Mouse (Mus musculus): ENCODE measurements around the gene Gal. TPM values are rescaled to one million over a fixed set of nuclear protein-coding genes. Genes with fewer than 3 reads are reported as not detected.

The Gal gene
- polyA plus RNA-seq, 1 experiment from 2014 or later = 7.5 TPM

DNA sequence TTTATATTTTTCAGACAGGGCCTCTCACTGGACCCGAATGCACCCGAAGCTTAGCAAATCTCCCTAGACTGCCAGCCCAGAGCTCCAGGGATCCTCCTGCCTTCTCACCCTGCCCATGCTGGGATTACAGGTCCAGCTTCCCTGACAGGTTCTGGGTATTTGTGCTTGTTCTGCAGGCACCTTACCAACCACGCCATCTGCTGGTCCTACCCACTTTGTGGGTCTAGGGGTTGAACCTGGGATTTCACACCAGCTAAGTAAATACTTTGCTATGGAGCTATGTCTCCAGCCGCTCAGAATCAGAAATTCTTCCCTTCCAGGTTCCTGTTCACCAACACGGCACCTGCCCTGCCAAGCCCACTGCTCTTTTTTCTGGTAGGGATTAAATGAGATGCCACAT, 23.6 kb upstream of the Gal start:
- no peak for ATAC-seq (replicated peaks; ENCODE audit: insufficient number of reproducible peaks, insufficient read depth, low FRiP score, low read depth)
- Histone ChIP-seq H3K36me3 (no peaks in the 10 kb centered on the region), H3K9me3 (replicated peaks) (no peaks in the 10 kb centered on the region), H3K4me3 (no peak overlapping the region), H3K27ac (no peak overlapping the region), H3K4me1 (replicated peaks) (no peaks in the 10 kb centered on the region), H3K4me2 (no peak overlapping the region), H3K27me3 (no peaks in the 10 kb centered on the region; the same call in 1 of the 2 replicates), H3K9ac (no peak overlapping the region)
- WGBS = 61% methylated on average over 5 of the region's 5 CpGs

GRCm38 (mm10) chr19:3436840-3437239, 22.5 kb upstream of the Gal start:
- Histone ChIP-seq H3K36me3 (no peaks in the 10 kb centered on the region), H3K27ac (no peak overlapping the region), H3K4me3 (no peak overlapping the region), H3K9me3 (replicated peaks) (no peaks in the 10 kb centered on the region), H3K9ac (no peak overlapping the region), H3K4me2 (no peak overlapping the region), H3K27me3 (no peaks in the 10 kb centered on the region; the same call in 1 of the 2 replicates), H3K4me1 (replicated peaks) (no peaks in the 10 kb centered on the region)
- 47% methylated on average over 9 of the region's 9 CpGs for WGBS
- ATAC-seq (replicated peaks; ENCODE audit: insufficient number of reproducible peaks, insufficient read depth, low FRiP score, low read depth) = 0 out of 2 replicates have a peak, but pooled peaks have one; percentile 41

DNA sequence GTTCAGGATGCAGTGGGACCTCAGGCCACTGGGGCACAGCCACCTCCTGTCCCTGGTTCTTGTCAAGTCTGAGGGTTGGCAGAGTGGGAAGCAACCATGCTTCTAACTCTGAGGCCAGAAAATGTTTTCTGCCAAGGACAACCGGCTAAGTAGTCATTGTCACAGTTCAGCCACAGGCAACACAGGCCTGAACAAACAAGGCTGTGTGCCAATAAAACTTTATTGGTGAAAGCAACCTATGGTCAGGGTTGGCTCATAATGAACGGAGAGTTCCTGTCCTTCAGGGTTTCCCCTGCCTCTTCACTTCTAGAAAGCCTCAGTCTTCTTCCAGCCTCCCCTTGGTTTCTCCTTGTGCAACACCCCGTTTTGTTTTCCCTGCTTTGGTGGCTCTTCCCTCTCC, 21.5 kb upstream of the Gal start:
- no peak overlapping the region for H3K9ac ChIP-seq
- ATAC-seq (replicated peaks; ENCODE audit: insufficient number of reproducible peaks, insufficient read depth, low FRiP score, low read depth) = no peak
- no peaks in the 10 kb centered on the region for H3K36me3 ChIP-seq
- WGBS = 68% methylated on average over 3 of the region's 3 CpGs
- H3K27ac ChIP-seq = no peak overlapping the region
- no peak overlapping the region for H3K4me2 ChIP-seq
- H3K4me1 ChIP-seq (replicated peaks) = no peaks in the 10 kb centered on the region
- H3K27me3 ChIP-seq = no peaks in the 10 kb centered on the region; the same call in 1 of the 2 replicates
- no peaks in the 10 kb centered on the region for H3K9me3 ChIP-seq (replicated peaks)
- no peak overlapping the region for H3K4me3 ChIP-seq

DNA sequence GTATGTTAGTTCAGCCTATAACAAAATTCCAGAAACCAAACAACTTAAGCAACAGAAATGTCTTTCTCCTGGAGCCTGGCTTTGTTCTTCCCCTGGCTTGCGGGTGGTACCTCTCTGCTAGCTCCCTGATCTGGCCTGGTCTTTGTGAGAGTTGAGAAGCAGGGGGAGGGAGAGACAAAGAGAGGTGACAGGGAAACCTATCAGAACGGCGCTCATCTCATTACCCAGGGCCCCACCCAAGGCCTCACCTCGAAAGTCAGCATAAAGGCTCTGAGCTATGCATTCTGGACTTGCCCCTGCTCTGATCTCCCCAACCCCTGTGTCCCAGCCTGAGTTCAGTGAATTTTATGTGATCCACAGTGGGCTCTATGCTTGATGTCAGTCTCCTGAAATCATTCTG, 20.3 kb upstream of the Gal start:
- Histone ChIP-seq H3K27ac (no peak overlapping the region), H3K9me3 (replicated peaks) (no peaks in the 10 kb centered on the region), H3K36me3 (no peaks in the 10 kb centered on the region), H3K9ac (no peak overlapping the region), H3K4me1 (replicated peaks) (no peaks in the 10 kb centered on the region), H3K4me3 (no peak overlapping the region), H3K27me3 (no peaks in the 10 kb centered on the region), H3K4me2 (no peak overlapping the region)
- ATAC-seq (replicated peaks; ENCODE audit: insufficient number of reproducible peaks, insufficient read depth, low FRiP score, low read depth) = no peak
- 46% methylated on average over 4 of the region's 4 CpGs for WGBS

DNA sequence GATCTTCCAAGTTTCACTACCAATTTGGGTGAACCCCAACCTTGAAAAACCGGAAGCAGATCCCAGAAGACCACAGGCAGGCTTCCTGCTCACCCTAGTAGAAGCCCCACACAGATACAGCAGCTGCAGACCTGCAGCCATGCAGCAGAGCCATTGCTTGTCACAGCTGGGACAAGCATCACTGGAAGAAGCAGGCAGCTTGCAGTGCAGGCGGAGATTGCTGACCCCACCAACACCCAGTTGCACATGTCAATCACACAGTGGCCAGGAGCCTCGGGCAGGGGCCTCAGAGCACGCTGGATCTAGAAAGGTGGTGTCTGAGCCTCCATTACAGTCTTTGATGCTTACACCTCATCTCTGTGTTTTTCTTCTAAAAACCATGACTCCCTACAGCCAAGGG, 19.8 kb upstream of the Gal start:
- Histone ChIP-seq H3K27me3 (no peaks in the 10 kb centered on the region), H3K9ac (no peak overlapping the region), H3K4me2 (no peak overlapping the region), H3K9me3 (replicated peaks) (no peaks in the 10 kb centered on the region), H3K36me3 (no peaks in the 10 kb centered on the region), H3K4me1 (replicated peaks) (no peaks in the 10 kb centered on the region), H3K4me3 (no peak overlapping the region), H3K27ac (no peak overlapping the region)
- 29% methylated on average over 4 of the region's 4 CpGs for WGBS
- no peak for ATAC-seq (replicated peaks; ENCODE audit: insufficient number of reproducible peaks, insufficient read depth, low FRiP score, low read depth)

DNA sequence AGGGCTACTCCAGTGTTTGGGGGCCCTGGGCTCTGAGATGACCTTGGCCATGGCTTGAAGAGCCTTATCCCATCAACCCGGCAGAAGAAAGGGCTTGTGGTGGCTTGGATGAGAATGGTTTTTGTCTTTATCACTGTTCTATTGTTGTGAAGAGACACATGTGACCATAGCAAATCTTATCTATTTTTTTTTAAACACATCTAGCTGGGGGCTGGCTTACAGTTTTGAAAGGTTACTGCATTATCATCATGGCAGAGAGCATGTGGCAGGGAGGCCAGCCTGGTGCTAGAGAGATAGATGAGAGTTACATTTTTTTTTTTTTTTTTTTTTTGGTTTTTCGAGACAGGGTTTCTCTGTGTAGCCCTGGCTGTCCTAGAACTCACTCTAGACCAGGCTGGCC, 17.6 kb upstream of the Gal start:
- 52% methylated on average over 1 of the region's 2 CpGs for WGBS
- H3K4me2 ChIP-seq = no peak overlapping the region
- no peaks in the 10 kb centered on the region for H3K27me3 ChIP-seq
- no peak overlapping the region for H3K27ac ChIP-seq
- H3K9me3 ChIP-seq (replicated peaks) = no peaks in the 10 kb centered on the region
- no peaks in the 10 kb centered on the region for H3K4me1 ChIP-seq (replicated peaks)
- no peak for ATAC-seq (replicated peaks; ENCODE audit: insufficient number of reproducible peaks, insufficient read depth, low FRiP score, low read depth)
- no peaks in the 10 kb centered on the region for H3K36me3 ChIP-seq
- no peak overlapping the region for H3K9ac ChIP-seq
- no peak overlapping the region for H3K4me3 ChIP-seq

- Histone ChIP-seq H3K36me3 (no peaks in the 10 kb centered on the region), H3K27me3 (no peaks in the 10 kb centered on the region), H3K9ac (no peak overlapping the region), H3K4me1 (replicated peaks) (no peaks in the 10 kb centered on the region), H3K4me2 (no peak overlapping the region), H3K27ac (no peak overlapping the region), H3K4me3 (no peak overlapping the region), H3K9me3 (replicated peaks) (no peaks in the 10 kb centered on the region)
- no peak for ATAC-seq (replicated peaks; ENCODE audit: insufficient number of reproducible peaks, insufficient read depth, low FRiP score, low read depth)
- 70% methylated on average over 7 of the region's 7 CpGs for WGBS
Observed at GRCm38 (mm10) chr19:3431066-3431465, 16.7 kb upstream of the Gal start.

- Histone ChIP-seq H3K4me1 (replicated peaks) (no peaks in the 10 kb centered on the region), H3K4me2 (no peak overlapping the region), H3K9ac (no peak overlapping the region), H3K9me3 (replicated peaks) (no peaks in the 10 kb centered on the region), H3K27ac (no peak overlapping the region), H3K36me3 (no peaks in the 10 kb centered on the region), H3K27me3 (no peaks in the 10 kb centered on the region), H3K4me3 (no peak overlapping the region)
- ATAC-seq (replicated peaks; ENCODE audit: insufficient number of reproducible peaks, insufficient read depth, low FRiP score, low read depth) = no peak
- WGBS = 59% methylated on average over 7 of the region's 7 CpGs
Observed at GRCm38 (mm10) chr19:3429156-3429816, 14.9 kb upstream of the Gal start.

- no peaks in the 10 kb centered on the region for H3K9me3 ChIP-seq (replicated peaks)
- H3K9ac ChIP-seq = no peak overlapping the region
- no peak overlapping the region for H3K27ac ChIP-seq
- H3K4me2 ChIP-seq = no peak overlapping the region
- H3K4me3 ChIP-seq = no peak overlapping the region
- no peaks in the 10 kb centered on the region for H3K27me3 ChIP-seq
- 76% methylated on average over 15 of the region's 15 CpGs for WGBS
- ATAC-seq (replicated peaks; ENCODE audit: insufficient number of reproducible peaks, insufficient read depth, low FRiP score, low read depth) = no peak
- H3K36me3 ChIP-seq = no peaks in the 10 kb centered on the region
- no peaks in the 10 kb centered on the region for H3K4me1 ChIP-seq (replicated peaks)
Observed at GRCm38 (mm10) chr19:3428057-3428830, 13.9 kb upstream of the Gal start.

GRCm38 (mm10) chr19:3424214-3424613, 9.9 kb upstream of the Gal start:
- no peak for ATAC-seq (replicated peaks; ENCODE audit: insufficient number of reproducible peaks, insufficient read depth, low FRiP score, low read depth)
- Histone ChIP-seq H3K36me3 (no peaks in the 10 kb centered on the region), H3K27me3 (no peaks in the 10 kb centered on the region), H3K9ac (no peak overlapping the region), H3K4me1 (replicated peaks) (no peaks in the 10 kb centered on the region), H3K4me3 (no peak overlapping the region), H3K9me3 (replicated peaks) (no peaks in the 10 kb centered on the region), H3K4me2 (no peak overlapping the region), H3K27ac (no peak overlapping the region)
- 64% methylated on average over 2 of the region's 2 CpGs for WGBS

GRCm38 (mm10) chr19:3422981-3423380, 8.6 kb upstream of the Gal start:
- WGBS = 47% methylated on average over 4 of the region's 4 CpGs
- Histone ChIP-seq H3K4me3 (no peak overlapping the region), H3K36me3 (no peaks in the 10 kb centered on the region), H3K9me3 (replicated peaks) (no peaks in the 10 kb centered on the region), H3K4me2 (no peak overlapping the region), H3K9ac (no peak overlapping the region), H3K27me3 (no peaks in the 10 kb centered on the region), H3K4me1 (replicated peaks) (no peaks in the 10 kb centered on the region), H3K27ac (no peak overlapping the region)
- ATAC-seq (replicated peaks; ENCODE audit: insufficient number of reproducible peaks, insufficient read depth, low FRiP score, low read depth) = no peak

- 73% methylated on average over 6 of the region's 6 CpGs for WGBS
- Histone ChIP-seq H3K9ac (no peak overlapping the region), H3K9me3 (replicated peaks) (no peaks in the 10 kb centered on the region), H3K4me2 (no peak overlapping the region), H3K36me3 (no peaks in the 10 kb centered on the region), H3K27ac (no peak overlapping the region), H3K4me1 (replicated peaks) (no peaks in the 10 kb centered on the region), H3K27me3 (0 out of 2 replicates have a peak, but pooled peaks cover 2% of the 10 kb centered on the region), H3K4me3 (no peak overlapping the region)
- ATAC-seq (replicated peaks; ENCODE audit: insufficient number of reproducible peaks, insufficient read depth, low FRiP score, low read depth) = no peak
Observed at GRCm38 (mm10) chr19:3422488-3422887, 8.1 kb upstream of the Gal start.

Data from heart, embryonic 15.5 days (tissue).